Mouse (Mus musculus) lung, adult 2 months (tissue): Measurements from ENCODE around the gene Crbn.

Experiments
- CTCF ChIP-seq: fragments of 200-500 bp; IDR thresholded peaks from 2 replicates; pipeline ENCODE4 v1.5.1; 2011; ENCODE audit warnings: mild to moderate bottlenecking, low read length, control low read depth; ENCODE audit not compliant: insufficient read depth
- POLR2A ChIP-seq: fragments of 200-500 bp; IDR thresholded peaks from 2 replicates; pipeline ENCODE4 v1.6.1; 2011; ENCODE audit warnings: low read depth, mild to moderate bottlenecking, control low read depth, low read length, borderline replicate concordance; ENCODE audit errors: extremely low read depth

DNA sequence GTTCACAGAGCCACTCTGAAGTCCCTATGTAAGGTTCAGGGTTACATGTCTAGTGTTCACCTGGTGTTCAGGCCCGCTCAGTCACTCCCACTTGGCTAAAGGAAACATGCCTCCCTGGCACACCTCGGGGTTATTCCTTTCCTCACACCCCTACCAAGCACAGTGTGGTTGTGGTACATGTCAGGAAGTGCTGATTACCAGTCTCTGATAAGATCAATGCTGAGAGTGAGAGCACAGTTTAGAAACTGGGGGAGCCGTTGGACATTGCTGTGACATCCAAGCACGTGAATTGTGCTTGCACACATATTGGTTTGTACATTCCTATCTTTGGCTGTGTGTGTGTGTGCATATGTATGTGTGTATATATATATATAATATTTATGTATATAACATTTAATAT, 67.3 kb downstream of the Crbn start:
- TF ChIP-seq CTCF (no peak), POLR2A (no peak)
